Mouse (Mus musculus) heart, postnatal 0 days (tissue): ENCODE measurements around the gene Spns1.

Source experiments
- CTCF ChIP-seq: IDR thresholded peaks from 2 replicates; pipeline ENCODE4 v1.5.1; 2016; ENCODE audit warnings: antibody characterized with exemption, control low read depth, low read depth
- EP300 ChIP-seq: IDR thresholded peaks from 2 replicates; pipeline ENCODE4 v1.6.1; 2016; ENCODE audit warnings: antibody characterized with exemption, low read depth

GRCm38 (mm10) chr7:126373007-126373406 is 4.2 kb downstream of the Spns1 start:
- TF ChIP-seq CTCF (no peak), EP300 (no peak)
